Mouse (Mus musculus) thymus, adult 18-20 months (tissue): ENCODE results near the gene Fam3c.
A peak's percentile ranks its signal among the peaks of the same experiment; 100 is the strongest.

ENCODE experiments used
- DNase-seq, 2 experiments: peaks; one replicate each; pipeline ENCODE4 v3.0.0; 2022; ENCODE audit warnings: mixed read lengths in 2 of 2

The Fam3c gene

GRCm38 (mm10) chr6:22351551-22351950, 4.5 kb downstream of the Fam3c start:
- DNase-seq = no peak

- no peak for DNase-seq
Measured at GRCm38 (mm10) chr6:22350239-22350571, 5.8 kb downstream of the Fam3c start.

DNA sequence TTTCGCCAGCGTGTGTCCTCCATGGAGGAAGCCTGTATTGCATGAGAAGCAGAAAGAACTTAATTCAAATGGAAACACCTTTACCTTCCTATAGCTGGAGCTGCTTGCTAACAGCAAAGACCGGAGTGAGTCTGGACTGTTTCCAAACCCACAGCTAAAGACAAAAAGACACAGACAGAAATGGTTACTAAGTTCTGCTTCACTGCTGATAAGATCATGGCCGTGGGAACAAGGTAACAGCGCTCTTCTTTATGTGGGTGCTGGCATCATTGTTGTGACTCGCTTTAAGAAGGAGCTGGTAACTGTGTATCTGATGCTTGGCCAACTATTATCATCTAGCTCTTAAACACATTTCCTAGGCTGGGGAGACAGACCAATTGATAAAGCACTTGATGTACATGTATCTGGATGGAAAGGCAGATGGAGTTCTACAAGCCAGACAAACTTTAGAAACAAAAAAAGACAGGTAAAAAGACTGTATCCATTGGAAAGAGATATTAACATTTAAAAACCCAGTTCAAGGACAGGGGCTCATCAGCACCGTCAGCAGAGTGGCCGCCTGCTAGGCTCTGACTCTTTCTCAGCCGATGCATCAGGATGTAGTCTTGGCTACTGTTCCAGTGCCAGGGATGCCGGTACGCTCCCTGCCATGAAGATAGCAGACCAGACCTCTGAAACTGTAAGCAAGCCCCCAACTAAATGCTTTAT, 6.4 kb downstream of the Fam3c start:
- peak in 1 of 2 experiments; percentile 19 for DNase-seq

GRCm38 (mm10) chr6:22348975-22349374, 7.1 kb downstream of the Fam3c start:
- DNase-seq = no peak

DNA sequence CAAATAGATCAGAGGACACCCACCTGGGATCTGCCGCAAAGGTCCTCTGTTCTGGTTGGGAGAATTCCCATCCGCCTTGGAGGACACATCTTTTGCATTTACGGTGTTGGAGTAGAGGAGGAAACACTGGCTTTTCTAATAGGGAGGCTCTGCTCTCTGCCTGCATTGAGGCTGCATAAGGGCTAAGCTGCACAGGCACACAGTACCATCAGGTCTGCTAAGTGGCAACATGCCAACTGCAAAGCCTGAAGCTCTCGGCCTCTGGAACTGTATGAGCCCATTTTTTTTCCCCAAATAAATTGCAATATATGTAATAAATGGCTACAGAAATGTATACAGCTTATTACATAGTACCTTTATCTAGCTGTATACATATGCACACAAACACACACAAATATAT, 7.9 kb downstream of the Fam3c start:
- DNase-seq = no peak

- no peak for DNase-seq
Measured at GRCm38 (mm10) chr6:22347132-22347902, 8.7 kb downstream of the Fam3c start.

DNA sequence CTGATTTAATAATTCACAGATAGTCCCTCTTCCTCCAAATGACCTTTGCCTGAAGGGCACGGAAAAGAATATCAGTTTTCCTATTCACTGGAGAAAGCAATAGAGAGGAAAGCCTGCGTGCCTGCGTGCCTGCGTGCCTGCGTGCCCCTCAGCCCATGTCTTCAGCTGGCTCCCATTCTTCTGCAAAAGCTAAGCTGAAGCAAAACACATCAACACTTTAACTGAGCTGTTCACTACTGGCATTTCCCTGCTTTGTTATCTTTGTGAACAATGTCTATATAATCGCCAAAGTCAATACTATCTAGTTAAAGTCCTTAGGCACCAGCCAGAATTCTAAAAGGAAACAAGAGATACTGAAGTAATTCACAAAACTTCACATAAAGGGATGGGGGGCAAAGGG, 11.6 kb downstream of the Fam3c start:
- DNase-seq = no peak

GRCm38 (mm10) chr6:22343706-22344105, 12.3 kb downstream of the Fam3c start:
- no peak for DNase-seq

GRCm38 (mm10) chr6:22343292-22343691, 12.8 kb downstream of the Fam3c start:
- DNase-seq = no peak

DNA sequence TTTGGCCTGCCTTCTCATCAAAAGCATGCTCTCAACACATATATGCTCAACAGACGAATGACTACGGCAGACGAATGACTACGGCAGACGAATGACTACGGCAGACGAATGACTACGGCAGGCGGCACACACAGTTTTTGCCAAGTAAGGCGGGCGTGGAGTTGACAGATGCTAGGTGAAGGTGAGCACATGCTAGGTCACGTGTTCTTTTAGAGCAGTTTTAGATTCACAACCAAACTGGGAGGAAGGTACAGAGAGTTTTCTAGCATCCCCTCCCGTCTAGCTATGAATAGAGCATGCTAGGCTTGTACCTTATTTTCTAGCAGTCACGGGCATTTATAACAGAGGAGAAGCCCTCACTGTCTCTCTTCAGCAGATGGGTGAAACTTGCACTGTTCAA, 15.3 kb downstream of the Fam3c start:
- DNase-seq = no peak

GRCm38 (mm10) chr6:22339763-22340542, 16.1 kb downstream of the Fam3c start:
- no peak for DNase-seq

DNA sequence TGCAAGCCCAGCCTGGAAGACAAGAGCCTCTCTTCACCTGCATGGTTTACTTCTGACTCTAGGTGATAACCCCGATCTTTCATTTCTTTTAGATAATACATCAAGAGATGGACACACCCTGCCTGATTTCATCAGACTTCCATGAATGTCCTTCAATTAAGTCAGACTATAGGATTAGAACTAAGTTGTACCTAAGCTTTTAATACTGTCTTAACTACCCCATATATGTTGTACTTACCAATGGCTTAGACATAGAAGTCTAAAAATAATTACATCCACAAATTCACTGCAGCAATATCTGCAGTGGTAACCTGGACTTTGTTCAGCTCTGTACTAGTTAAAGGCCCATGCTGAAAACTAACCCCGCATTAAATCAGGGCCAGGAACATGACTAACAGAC, 23.5 kb downstream of the Fam3c start:
- no peak for DNase-seq

GRCm38 (mm10) chr6:22330169-22330960, 25.7 kb downstream of the Fam3c start:
- DNase-seq = peak in 1 of 2 experiments; percentile 36

- no peak for DNase-seq
Measured at GRCm38 (mm10) chr6:22327931-22328330, 28.1 kb downstream of the Fam3c start.

DNA sequence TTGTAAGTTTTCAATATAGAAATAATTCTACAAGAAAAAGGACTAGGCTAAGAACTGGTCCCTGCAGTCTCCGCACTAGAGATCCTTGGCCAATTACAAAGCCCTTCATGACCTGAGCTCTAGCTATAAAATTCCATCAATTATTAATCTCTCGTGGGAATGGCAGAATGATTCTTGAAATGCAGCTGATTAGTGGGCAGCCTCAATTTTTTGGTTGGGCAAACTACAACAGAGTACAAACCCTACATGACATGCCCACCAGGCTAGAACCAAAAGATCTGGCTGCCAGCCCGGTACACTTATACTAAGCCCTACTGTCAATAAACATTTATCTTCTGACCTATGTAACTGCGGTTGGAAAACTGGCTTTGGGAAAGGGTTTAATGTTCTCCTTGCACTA, 29.0 kb downstream of the Fam3c start:
- DNase-seq = no peak

DNA sequence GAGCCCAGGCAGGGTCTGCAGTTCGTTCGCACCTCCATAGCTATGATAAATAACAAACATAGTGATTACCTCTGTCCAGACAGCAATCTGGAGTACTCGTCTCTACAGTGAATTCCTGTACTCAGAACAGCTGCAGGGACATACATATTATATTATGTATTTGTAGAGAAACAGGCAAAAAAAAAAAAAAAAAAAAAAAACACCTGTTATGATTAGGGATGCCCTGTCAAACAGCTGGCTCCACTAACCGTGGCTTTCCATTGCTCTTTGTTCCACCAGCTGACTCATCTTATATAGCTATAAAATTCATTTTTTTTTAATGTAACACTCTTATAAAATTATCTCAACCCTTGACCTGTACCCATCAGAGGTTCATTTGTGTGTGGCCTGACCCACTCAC, 29.8 kb downstream of the Fam3c start:
- no peak for DNase-seq

GRCm38 (mm10) chr6:22325364-22326072, 30.5 kb downstream of the Fam3c start:
- peak; percentile 36 to 51 for DNase-seq

DNA sequence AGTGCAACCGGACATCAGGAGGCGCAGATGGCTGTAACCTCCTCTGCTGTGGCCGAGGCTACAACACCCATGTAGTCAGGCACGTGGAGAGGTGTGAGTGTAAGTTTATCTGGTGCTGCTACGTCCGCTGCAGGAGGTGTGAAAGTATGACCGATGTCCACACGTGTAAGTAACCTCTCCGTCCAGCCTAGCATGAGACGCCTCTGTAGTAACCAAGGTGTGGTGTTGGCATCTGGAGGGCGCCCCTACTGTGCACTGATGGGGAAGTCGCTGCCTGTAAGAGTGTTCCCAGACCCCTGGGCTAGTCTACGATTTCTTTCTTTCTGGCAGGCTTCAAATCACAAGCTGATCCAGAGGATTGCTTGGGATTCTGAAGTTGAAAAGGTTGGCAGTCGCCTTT, 58.0 kb downstream of the Fam3c start:
- no peak for DNase-seq

DNA sequence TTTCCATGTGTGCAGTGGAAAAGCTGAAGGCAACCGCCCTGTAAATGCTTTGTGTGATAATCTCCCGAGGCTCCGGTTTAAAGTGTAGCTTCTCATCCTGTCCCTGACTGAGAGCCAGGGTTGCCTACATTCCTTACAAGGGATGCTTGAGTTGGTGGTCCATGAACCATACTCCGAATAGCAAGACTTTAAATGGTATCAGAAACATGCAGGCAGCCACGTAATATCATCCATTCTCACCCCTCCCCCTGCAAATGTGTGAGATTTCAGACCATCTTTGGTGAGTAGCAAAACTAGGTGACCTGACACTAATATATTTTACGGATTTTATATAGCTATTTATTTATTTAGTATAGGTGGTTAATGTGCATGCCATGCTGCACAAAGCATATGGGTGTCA, 59.0 kb downstream of the Fam3c start:
- DNase-seq = no peak

- no peak for DNase-seq
Measured at GRCm38 (mm10) chr6:22293922-22294321, 62.1 kb downstream of the Fam3c start.

GRCm38 (mm10) chr6:22292056-22292455, 64.0 kb downstream of the Fam3c start:
- no peak for DNase-seq

DNA sequence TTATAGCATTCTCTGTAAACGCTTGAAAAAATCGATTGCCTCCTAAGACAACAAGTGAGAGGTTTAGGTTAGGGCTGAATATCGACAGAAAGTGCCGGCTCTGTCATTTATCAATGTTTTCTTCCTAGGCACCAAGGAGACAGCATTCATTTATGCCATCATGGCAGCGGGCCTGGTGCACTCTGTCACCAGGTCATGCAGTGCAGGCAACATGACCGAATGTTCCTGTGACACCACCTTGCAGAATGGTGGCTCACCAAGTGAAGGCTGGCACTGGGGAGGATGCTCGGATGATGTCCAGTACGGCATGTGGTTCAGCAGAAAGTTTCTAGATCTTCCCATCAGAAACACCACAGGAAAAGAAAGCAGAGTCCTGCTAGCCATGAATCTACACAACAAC, 65.3 kb downstream of the Fam3c start:
- DNase-seq = no peak
